Comparison of ENCODE assay signal across 31 mouse cellular contexts in genomic region chr13:58733615-58734014, GRCm38 (mm10).
"Had no signal": no experiment of that assay in that cellular context is flagged by ENCODE, and none has a peak within 500 bp of the region (broad histone marks: within the 10 kb centered on the region; RNA-seq: fewer than 3 reads in every experiment).

No protein-coding gene starts in this region.

- H3K27ac ChIP-seq: heart, embryonic 10.5 days; heart, embryonic 13.5 days; heart, embryonic 15.5 days; hindbrain, embryonic 10.5 days; hindbrain, embryonic 12.5 days; hindbrain, embryonic 13.5 days; hindbrain, embryonic 14.5 days; hindbrain, embryonic 15.5 days; hindbrain, postnatal 0 days; intestine, embryonic 15.5 days; kidney, embryonic 15.5 days; kidney, postnatal 0 days; layer of hippocampus, adult 2 months; left cerebral cortex, adult 2 months had no signal

- H3K4me3 ChIP-seq: heart, embryonic 10.5 days; heart, embryonic 12.5 days; heart, embryonic 13.5 days; heart, embryonic 15.5 days; hindbrain, embryonic 10.5 days; hindbrain, embryonic 12.5 days; hindbrain, embryonic 13.5 days; hindbrain, embryonic 15.5 days; intestine, embryonic 15.5 days; kidney, embryonic 15.5 days; layer of hippocampus, adult 2 months; left cerebral cortex, adult 2 months had no signal

- H3K27me3 ChIP-seq: heart, embryonic 12.5 days; heart, embryonic 13.5 days; heart, embryonic 15.5 days; hindbrain, embryonic 12.5 days; hindbrain, embryonic 13.5 days; hindbrain, embryonic 15.5 days; intestine, embryonic 15.5 days; kidney, embryonic 15.5 days had no signal

- H3K4me1 ChIP-seq: heart, embryonic 15.5 days had no signal

- H3K9ac ChIP-seq: heart, embryonic 12.5 days; heart, embryonic 13.5 days; heart, embryonic 15.5 days; hindbrain, embryonic 12.5 days; hindbrain, embryonic 13.5 days; hindbrain, embryonic 14.5 days; hindbrain, embryonic 15.5 days; intestine, embryonic 15.5 days; kidney, embryonic 15.5 days had no signal

- H3K36me3 ChIP-seq: heart, embryonic 10.5 days; heart, embryonic 12.5 days; heart, embryonic 13.5 days; heart, embryonic 15.5 days; hindbrain, embryonic 10.5 days; hindbrain, embryonic 12.5 days; hindbrain, embryonic 13.5 days; hindbrain, embryonic 15.5 days; intestine, embryonic 15.5 days; kidney, embryonic 15.5 days had no signal

- DNase-seq: heart, postnatal 10 days; heart, postnatal 14 days; heart, postnatal 36 days; heart, postnatal 4 days; kidney, adult 11 months; kidney, adult 18-20 months; kidney, adult 2 months; kidney, adult 8-10 months; kidney, adult 9 months; kidney, postnatal 10 days; kidney, postnatal 14 days; kidney, postnatal 25 days; kidney, postnatal 36 days; kidney, postnatal 4 days; layer of hippocampus, adult 9-11 months; layer of hippocampus, postnatal 36 days had no signal

- H3K9me3 ChIP-seq: heart, embryonic 10.5 days; heart, embryonic 12.5 days; heart, embryonic 13.5 days; heart, embryonic 15.5 days; hindbrain, embryonic 12.5 days; hindbrain, embryonic 13.5 days; hindbrain, embryonic 15.5 days; intestine, embryonic 15.5 days; kidney, embryonic 15.5 days had no signal
